ENCODE assay signal across 8 mouse cellular contexts in the genomic region with DNA sequence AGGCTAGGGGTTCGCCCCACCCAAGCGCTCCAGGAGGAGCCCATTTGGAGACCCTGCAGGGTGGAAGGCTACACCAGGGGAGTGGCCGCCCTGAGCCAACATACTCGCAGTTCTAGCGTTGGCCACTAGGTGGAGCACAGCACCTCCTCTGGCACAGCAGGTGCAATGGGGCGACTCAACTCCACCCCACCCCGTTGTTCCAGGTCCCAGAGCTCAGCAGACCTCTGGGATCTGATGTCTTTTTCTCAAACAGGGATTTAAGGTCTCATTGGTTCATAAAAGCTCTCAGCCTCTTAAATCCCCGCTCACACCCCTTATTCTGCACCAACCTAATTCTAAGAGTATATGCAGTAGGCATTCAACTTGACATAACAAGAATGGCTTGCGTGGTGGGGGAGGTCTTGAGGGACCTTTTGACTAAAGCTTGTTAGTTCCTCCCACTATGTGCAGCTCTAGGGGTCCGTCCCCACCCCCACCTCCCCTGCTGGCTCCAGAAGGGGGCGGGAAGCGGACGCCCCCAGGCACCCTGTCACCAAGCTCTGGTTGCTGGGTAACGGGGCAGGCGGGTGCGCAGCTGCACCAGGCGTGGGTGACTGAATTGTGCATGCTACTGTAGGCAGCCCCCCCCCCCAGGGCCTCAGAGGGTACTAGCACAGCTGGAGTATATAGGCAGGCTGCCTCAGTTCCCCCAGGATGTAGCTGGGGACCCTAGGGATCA. TPM values are rescaled to one million over a fixed set of nuclear protein-coding genes. Genes with fewer than 3 reads are reported as not detected.
A peak's percentile ranks its signal among the peaks of the same experiment; 100 is the strongest.
DNase-seq lines count a peak whose midpoint lies in the region; ATAC-seq and TF ChIP-seq lines count a peak whose summit lies in the region.

No protein-coding gene starts in this region.

- no peak overlapping the region for H3K9ac ChIP-seq in embryonic facial prominence, embryonic 13.5 days
- H3K9ac ChIP-seq in kidney, postnatal 0 days (ENCODE audit: low read depth, low read length) = no peak overlapping the region
- H3K9ac ChIP-seq in liver, embryonic 15.5 days = no peak overlapping the region
- peak overlapping the region; percentile 39 for H3K9ac ChIP-seq in neural tube, embryonic 13.5 days

- no peak for TF ChIP-seq POLR2A in testis, adult 2 months (IDR thresholded peaks at IDR 0.05; ENCODE audit: control insufficient read depth, low read depth, low read length)

- ATAC-seq in embryonic facial prominence, embryonic 13.5 days (ENCODE audit: insufficient number of reproducible peaks, insufficient read depth, low FRiP score, low TSS enrichment, low read depth) = peak; percentile 16
- ATAC-seq in kidney, postnatal 0 days (replicated peaks; ENCODE audit: low FRiP score, low read depth) = no peak; the same call in 1 of the 2 replicates
- no peak for ATAC-seq in liver, embryonic 15.5 days (ENCODE audit: insufficient read depth)
- peak; percentile 68 for ATAC-seq in neural tube, embryonic 13.5 days (ENCODE audit: low read depth)

- peaks cover 18% of the 10 kb centered on the region for H3K36me3 ChIP-seq in embryonic facial prominence, embryonic 13.5 days
- peaks cover 5% of the 10 kb centered on the region; the same call in 1 of the 2 replicates for H3K36me3 ChIP-seq in kidney, postnatal 0 days (ENCODE audit: insufficient read depth, low read length)
- peaks cover 40% of the 10 kb centered on the region for H3K36me3 ChIP-seq in liver, embryonic 15.5 days (replicated peaks)
- peaks cover 10% of the 10 kb centered on the region for H3K36me3 ChIP-seq in neural tube, embryonic 13.5 days
- H3K36me3 ChIP-seq in testis, adult 2 months (ENCODE audit: control insufficient read depth, insufficient read depth, low read length) = no peaks in the 10 kb centered on the region

- no peaks in the 10 kb centered on the region for H3K9me3 ChIP-seq in embryonic facial prominence, embryonic 13.5 days
- H3K9me3 ChIP-seq in kidney, postnatal 0 days (replicated peaks; ENCODE audit: low read length) = no peaks in the 10 kb centered on the region
- no peaks in the 10 kb centered on the region for H3K9me3 ChIP-seq in liver, embryonic 15.5 days (replicated peaks)
- H3K9me3 ChIP-seq in neural tube, embryonic 13.5 days = no peaks in the 10 kb centered on the region

- H3K27me3 ChIP-seq in embryonic facial prominence, embryonic 13.5 days = no peaks in the 10 kb centered on the region
- no peaks in the 10 kb centered on the region for H3K27me3 ChIP-seq in kidney, postnatal 0 days (ENCODE audit: insufficient read depth, low read length)
- H3K27me3 ChIP-seq in liver, embryonic 15.5 days = no peaks in the 10 kb centered on the region
- no peaks in the 10 kb centered on the region for H3K27me3 ChIP-seq in neural tube, embryonic 13.5 days
- no peaks in the 10 kb centered on the region for H3K27me3 ChIP-seq in testis, adult 2 months (ENCODE audit: control insufficient read depth, insufficient read depth, low read length)

- TF ChIP-seq CTCF in kidney, postnatal 0 days (IDR thresholded peaks at IDR 0.05; ENCODE audit: low read depth) = peak; percentile 89
- peak; percentile 98 for TF ChIP-seq CTCF in testis, adult 2 months (IDR thresholded peaks at IDR 0.05; ENCODE audit: control insufficient read depth, insufficient read depth, insufficient replicate concordance, low read depth, low read length)

- no peak overlapping the region for H3K4me2 ChIP-seq in embryonic facial prominence, embryonic 13.5 days
- H3K4me2 ChIP-seq in kidney, postnatal 0 days (ENCODE audit: low read length) = no peak overlapping the region
- no peak overlapping the region for H3K4me2 ChIP-seq in liver, embryonic 15.5 days
- peak overlapping the region; percentile 45 for H3K4me2 ChIP-seq in neural tube, embryonic 13.5 days

- no peak overlapping the region for H3K27ac ChIP-seq in embryonic facial prominence, embryonic 13.5 days
- H3K27ac ChIP-seq in kidney, postnatal 0 days = no peak overlapping the region
- H3K27ac ChIP-seq in liver, embryonic 15.5 days (replicated peaks) = peak overlapping the region; percentile 56
- peak overlapping the region; percentile 85 for H3K27ac ChIP-seq in neural tube, embryonic 13.5 days (replicated peaks)
- no peak overlapping the region for H3K27ac ChIP-seq in testis, adult 2 months (ENCODE audit: control insufficient read depth, insufficient read depth, low read depth, low read length)

- H3K4me1 ChIP-seq in embryonic facial prominence, embryonic 13.5 days = peaks cover 40% of the 10 kb centered on the region
- H3K4me1 ChIP-seq in kidney, postnatal 0 days (replicated peaks; ENCODE audit: insufficient read depth, low read length) = peaks cover 19% of the 10 kb centered on the region
- peaks cover 67% of the 10 kb centered on the region for H3K4me1 ChIP-seq in liver, embryonic 15.5 days (replicated peaks)
- H3K4me1 ChIP-seq in neural tube, embryonic 13.5 days (replicated peaks) = peaks cover 63% of the 10 kb centered on the region
- H3K4me1 ChIP-seq in testis, adult 2 months (ENCODE audit: control insufficient read depth, insufficient read depth, low read length) = peaks cover 26% of the 10 kb centered on the region

- H3K4me3 ChIP-seq in embryonic facial prominence, embryonic 13.5 days = peak overlapping the region; percentile 9; the same call in 1 of the 2 replicates
- H3K4me3 ChIP-seq in kidney, postnatal 0 days (replicated peaks; ENCODE audit: low read depth, low read length) = no peak overlapping the region
- no peak overlapping the region for H3K4me3 ChIP-seq in liver, embryonic 15.5 days (replicated peaks)
- peak overlapping the region; percentile 2; the same call in 1 of the 2 replicates for H3K4me3 ChIP-seq in neural tube, embryonic 13.5 days
- no peak overlapping the region for H3K4me3 ChIP-seq in testis, adult 2 months (ENCODE audit: control insufficient read depth, low read depth, low read length)

- peak; percentile 83 for DNase-seq in CD4-positive helper T cell, adult 2 months (ENCODE audit: low read depth, low spot score)
- DNase-seq in adrenal gland, postnatal 4 days (ENCODE audit: low spot score in 2 of 2) = peak; percentile 71 to 78
- DNase-seq in heart, adult 9 months (ENCODE audit: low spot score in 2 of 2) = peak; percentile 72 to 80
- DNase-seq in kidney, postnatal 0 days (ENCODE audit: low spot score) = peak; percentile 87

- 23% methylated on average over 17 of the region's 17 CpGs for WGBS in embryonic facial prominence, embryonic 13.5 days
- WGBS in kidney, postnatal 0 days = 26% methylated on average over 17 of the region's 17 CpGs
- 34% methylated on average over 17 of the region's 17 CpGs for WGBS in liver, embryonic 15.5 days (ENCODE audit: insufficient replicate concordance)
- 14% methylated on average over 17 of the region's 17 CpGs for WGBS in neural tube, embryonic 13.5 days

RNA-seq across cellular contexts. Expression of gene Rexo1, which starts 5.2 kb away (rescaled TPM):
- 10 to 100 TPM; 71.7 to 78.9 TPM for total RNA-seq in adrenal gland, postnatal 4 days (2021)
- polyA plus RNA-seq in embryonic facial prominence, embryonic 13.5 days (2015; fragmentation: Nextera tagmentation; extraction: Ambion mirVana) = 25.9 and 31.3 TPM in 2 replicates
- polyA plus RNA-seq in kidney, postnatal 0 days (2015; fragmentation: Nextera tagmentation; extraction: Ambion mirVana) = 16.8 and 17.3 TPM in 2 replicates
- polyA plus RNA-seq in liver, embryonic 15.5 days (2015; fragmentation: Nextera tagmentation; extraction: Ambion mirVana) = 12.8 and 15.6 TPM in 2 replicates
- 26.8 and 28.0 TPM in 2 replicates for polyA plus RNA-seq in neural tube, embryonic 13.5 days (2015; fragmentation: Nextera tagmentation; extraction: Ambion mirVana)
- 201 and 214 TPM in 2 replicates for polyA plus RNA-seq in testis, adult 2 months (2012; rRNA removed)

RNA-seq across cellular contexts. Expression of gene Klf16, which starts 10.6 kb away (rescaled TPM):
- total RNA-seq in adrenal gland, postnatal 4 days (2021) = 10 to 100 TPM; 14.2 to 16.5 TPM
- 9.5 and 12.0 TPM in 2 replicates for polyA plus RNA-seq in embryonic facial prominence, embryonic 13.5 days (2015; fragmentation: Nextera tagmentation; extraction: Ambion mirVana)
- polyA plus RNA-seq in kidney, postnatal 0 days (2015; fragmentation: Nextera tagmentation; extraction: Ambion mirVana) = 8.1 and 8.8 TPM in 2 replicates
- 11.7 and 12.1 TPM in 2 replicates for polyA plus RNA-seq in liver, embryonic 15.5 days (2015; fragmentation: Nextera tagmentation; extraction: Ambion mirVana)
- 4.9 and 5.5 TPM in 2 replicates for polyA plus RNA-seq in neural tube, embryonic 13.5 days (2015; fragmentation: Nextera tagmentation; extraction: Ambion mirVana)
- polyA plus RNA-seq in testis, adult 2 months (2012; rRNA removed) = 7.5 and 7.7 TPM in 2 replicates

RNA-seq across cellular contexts. Expression of gene Abhd17a, which starts 23.6 kb away (rescaled TPM):
- 100 to 1,000 TPM; 106 to 112 TPM for total RNA-seq in adrenal gland, postnatal 4 days (2021)
- polyA plus RNA-seq in embryonic facial prominence, embryonic 13.5 days (2015; fragmentation: Nextera tagmentation; extraction: Ambion mirVana) = 84.6 and 85.3 TPM in 2 replicates
- 104 and 121 TPM in 2 replicates for polyA plus RNA-seq in kidney, postnatal 0 days (2015; fragmentation: Nextera tagmentation; extraction: Ambion mirVana)
- polyA plus RNA-seq in liver, embryonic 15.5 days (2015; fragmentation: Nextera tagmentation; extraction: Ambion mirVana) = 50.8 and 62.8 TPM in 2 replicates
- polyA plus RNA-seq in neural tube, embryonic 13.5 days (2015; fragmentation: Nextera tagmentation; extraction: Ambion mirVana) = 108 and 123 TPM in 2 replicates
- polyA plus RNA-seq in testis, adult 2 months (2012; rRNA removed) = 246 and 291 TPM in 2 replicates

RNA-seq across cellular contexts. Expression of gene Atp8b3, which starts 27.6 kb away (rescaled TPM):
- total RNA-seq in adrenal gland, postnatal 4 days (2021) = under 1 TPM; 0.50 to 0.82 TPM
- 0.04 and 0.28 TPM in 2 replicates for polyA plus RNA-seq in embryonic facial prominence, embryonic 13.5 days (2015; fragmentation: Nextera tagmentation; extraction: Ambion mirVana)
- 0.09 and 0.16 TPM in 2 replicates for polyA plus RNA-seq in kidney, postnatal 0 days (2015; fragmentation: Nextera tagmentation; extraction: Ambion mirVana)
- polyA plus RNA-seq in liver, embryonic 15.5 days (2015; fragmentation: Nextera tagmentation; extraction: Ambion mirVana) = 0.02 TPM in 1 of 2 replicates, not detected in the other
- polyA plus RNA-seq in neural tube, embryonic 13.5 days (2015; fragmentation: Nextera tagmentation; extraction: Ambion mirVana) = 1.2 and 1.4 TPM in 2 replicates
- polyA plus RNA-seq in testis, adult 2 months (2012; rRNA removed) = 1,123 and 1,230 TPM in 2 replicates

RNA-seq across cellular contexts. Expression of gene Scamp4, which starts 36.1 kb away (rescaled TPM):
- total RNA-seq in adrenal gland, postnatal 4 days (2021) = 10 to 100 TPM; 49.5 to 51.8 TPM
- 79.6 and 95.1 TPM in 2 replicates for polyA plus RNA-seq in embryonic facial prominence, embryonic 13.5 days (2015; fragmentation: Nextera tagmentation; extraction: Ambion mirVana)
- polyA plus RNA-seq in kidney, postnatal 0 days (2015; fragmentation: Nextera tagmentation; extraction: Ambion mirVana) = 80.7 and 87.2 TPM in 2 replicates
- 41.9 and 45.3 TPM in 2 replicates for polyA plus RNA-seq in liver, embryonic 15.5 days (2015; fragmentation: Nextera tagmentation; extraction: Ambion mirVana)
- 62.7 and 64.8 TPM in 2 replicates for polyA plus RNA-seq in neural tube, embryonic 13.5 days (2015; fragmentation: Nextera tagmentation; extraction: Ambion mirVana)
- 58.8 and 61.6 TPM in 2 replicates for polyA plus RNA-seq in testis, adult 2 months (2012; rRNA removed)

Comparison
In these comparisons a context has a peak if more than half of its experiments do, and no peak if none do; other contexts are left out.
1. ATAC-seq: peak in embryonic facial prominence, embryonic 13.5 days (single experiment) and neural tube, embryonic 13.5 days (single experiment); none in kidney, postnatal 0 days (single experiment) and liver, embryonic 15.5 days (single experiment).
2. H3K27ac ChIP-seq: peak in liver, embryonic 15.5 days (single experiment) and neural tube, embryonic 13.5 days (single experiment); none in embryonic facial prominence, embryonic 13.5 days (single experiment), kidney, postnatal 0 days (single experiment) and testis, adult 2 months (single experiment).
3. H3K4me3 ChIP-seq: peak in embryonic facial prominence, embryonic 13.5 days (single experiment) and neural tube, embryonic 13.5 days (single experiment); none in kidney, postnatal 0 days (single experiment), liver, embryonic 15.5 days (single experiment) and testis, adult 2 months (single experiment).
4. Peak in every context shown above with its lines, with median percentiles within 50 percentile points of each other: DNase-seq.